Comparison of ENCODE assay signal across 21 mouse cellular contexts in genomic region chr11:63084536-63084935, GRCm38 (mm10). TPM values are rescaled to one million over a fixed set of nuclear protein-coding genes. Genes with fewer than 3 reads are reported as not detected.
DNase-seq lines count a peak whose midpoint lies in the region; ATAC-seq and TF ChIP-seq lines count a peak whose summit lies in the region.
"Had no signal": no experiment of that assay in that cellular context is flagged by ENCODE, and none has a peak within 500 bp of the region (broad histone marks: within the 10 kb centered on the region; RNA-seq: fewer than 3 reads in every experiment).

No protein-coding gene starts in this region.

- no peak overlapping the region for H3K4me2 ChIP-seq in midbrain, postnatal 0 days (ENCODE audit: low read depth, low read length, poor library complexity, severe bottlenecking)
- no peak overlapping the region for H3K4me2 ChIP-seq in midbrain, embryonic 15.5 days
- H3K4me2 ChIP-seq: forebrain, embryonic 13.5 days; heart, embryonic 15.5 days; liver, embryonic 15.5 days; midbrain, embryonic 13.5 days had no signal

- no peak for ATAC-seq in midbrain, postnatal 0 days (ENCODE audit: low FRiP score)
- ATAC-seq in midbrain, embryonic 15.5 days (replicated peaks), result no peak
- ATAC-seq: forebrain, embryonic 13.5 days; intestine, embryonic 16.5 days; midbrain, embryonic 13.5 days had no signal

- H3K36me3 ChIP-seq in midbrain, postnatal 0 days (ENCODE audit: insufficient read depth, low read length), result no peaks in the 10 kb centered on the region
- no peaks in the 10 kb centered on the region for H3K36me3 ChIP-seq in midbrain, embryonic 15.5 days (replicated peaks)
- H3K36me3 ChIP-seq: heart, embryonic 15.5 days; hindbrain, embryonic 10.5 days; liver, embryonic 15.5 days; midbrain, embryonic 13.5 days had no signal

- 82% methylated on average over 3 of the region's 3 CpGs for WGBS in midbrain, postnatal 0 days
- 83% methylated on average over 3 of the region's 3 CpGs for WGBS in midbrain, embryonic 15.5 days

- H3K27me3 ChIP-seq in midbrain, postnatal 0 days (ENCODE audit: insufficient read depth, low read length), result no peaks in the 10 kb centered on the region
- no peaks in the 10 kb centered on the region for H3K27me3 ChIP-seq in midbrain, embryonic 15.5 days (replicated peaks)
- H3K27me3 ChIP-seq: forebrain, embryonic 13.5 days; heart, embryonic 15.5 days; liver, embryonic 15.5 days; midbrain, embryonic 13.5 days had no signal

- H3K9ac ChIP-seq in midbrain, postnatal 0 days (replicated peaks; ENCODE audit: low read length, poor library complexity, severe bottlenecking), result no peak overlapping the region
- H3K9ac ChIP-seq in midbrain, embryonic 15.5 days, result no peak overlapping the region
- H3K9ac ChIP-seq: forebrain, embryonic 13.5 days; heart, embryonic 15.5 days; liver, embryonic 15.5 days; midbrain, embryonic 13.5 days had no signal

- H3K27ac ChIP-seq in midbrain, postnatal 0 days (ENCODE audit: low read depth, low read length), result no peak overlapping the region
- no peak overlapping the region for H3K27ac ChIP-seq in midbrain, embryonic 15.5 days
- H3K27ac ChIP-seq: forebrain, embryonic 13.5 days; heart, embryonic 15.5 days; hindbrain, embryonic 10.5 days; liver, embryonic 15.5 days; macrophage; midbrain, embryonic 13.5 days had no signal

- H3K4me3 ChIP-seq in midbrain, postnatal 0 days (ENCODE audit: low read depth, low read length), result no peak overlapping the region
- H3K4me3 ChIP-seq in midbrain, embryonic 15.5 days, result no peak overlapping the region
- H3K4me3 ChIP-seq: forebrain, embryonic 13.5 days; heart, embryonic 15.5 days; hindbrain, embryonic 10.5 days; liver, embryonic 15.5 days; midbrain, embryonic 13.5 days had no signal

- no peaks in the 10 kb centered on the region for H3K9me3 ChIP-seq in midbrain, postnatal 0 days (ENCODE audit: low read length)
- H3K9me3 ChIP-seq in midbrain, embryonic 15.5 days, result no peaks in the 10 kb centered on the region
- H3K9me3 ChIP-seq: heart, embryonic 15.5 days; liver, embryonic 15.5 days; midbrain, embryonic 13.5 days had no signal

- no peaks in the 10 kb centered on the region for H3K4me1 ChIP-seq in midbrain, postnatal 0 days (ENCODE audit: insufficient read depth, low read length)
- H3K4me1 ChIP-seq in midbrain, embryonic 15.5 days, result no peaks in the 10 kb centered on the region
- H3K4me1 ChIP-seq: forebrain, embryonic 13.5 days; heart, embryonic 15.5 days; hindbrain, embryonic 10.5 days; liver, embryonic 15.5 days; midbrain, embryonic 13.5 days had no signal

- 0 out of 2 replicates have a peak, but pooled peaks have one; percentile 8 for TF ChIP-seq CTCF in midbrain, postnatal 0 days (IDR thresholded peaks at IDR 0.05)

- peak; percentile 11 for DNase-seq in kidney, postnatal 10 days
- DNase-seq in kidney, adult 18-20 months, result no peak
- DNase-seq in midbrain, postnatal 0 days (ENCODE audit: low spot score), result no peak
- DNase-seq in NIH3T3 (ENCODE audit: low read depth) (peak; percentile 17), MN1 (ENCODE audit: low spot score) (no peak)
- peak; percentile 47 for DNase-seq in testis, postnatal 10 days (ENCODE audit: low spot score)
- DNase-seq: adrenal gland, postnatal 14 days; cerebellum, adult 8-10 months; embryo, embryonic 11 days; kidney, postnatal 36 days; layer of hippocampus, postnatal 36 days; right cerebral cortex, adult 18-20 months had no signal

RNA-seq across cellular contexts. Expression of gene Tekt3, which starts 23.1 kb away (rescaled TPM):
- not detected in 2 replicates for total RNA-seq in midbrain, postnatal 0 days (2014; rRNA removed)
- 0.10 and 0.20 TPM in 2 replicates for polyA plus RNA-seq in midbrain, postnatal 0 days (2015; fragmentation: Nextera tagmentation; extraction: Ambion mirVana)
- polyA plus RNA-seq in midbrain, embryonic 15.5 days (2015; fragmentation: Nextera tagmentation; extraction: Ambion mirVana), result not detected in 2 replicates
- total RNA-seq: adrenal gland, postnatal 14 days; granulocyte monocyte progenitor cell, adult 5-6 weeks; layer of hippocampus, postnatal 36 days had no signal
- polyA plus RNA-seq: forebrain, embryonic 13.5 days; heart, embryonic 15.5 days; hindbrain, embryonic 10.5 days; intestine, embryonic 16.5 days; liver, embryonic 15.5 days; macrophage; midbrain, embryonic 13.5 days had no signal

RNA-seq across cellular contexts. Expression of gene Pmp22, which starts 44.2 kb away (rescaled TPM):
- total RNA-seq in midbrain, postnatal 0 days (2014; rRNA removed), result 39.1 and 40.1 TPM in 2 replicates
- 29.8 and 31.6 TPM in 2 replicates for polyA plus RNA-seq in midbrain, postnatal 0 days (2015; fragmentation: Nextera tagmentation; extraction: Ambion mirVana)
- polyA plus RNA-seq in midbrain, embryonic 15.5 days (2015; fragmentation: Nextera tagmentation; extraction: Ambion mirVana), result 24.3 and 33.7 TPM in 2 replicates
- total RNA-seq: granulocyte monocyte progenitor cell, adult 5-6 weeks had no signal

Comparison
In these comparisons a context has a peak if more than half of its experiments do, and no peak if none do; other contexts are left out.
1. DNase-seq: peak in kidney, postnatal 10 days (single experiment), NIH3T3 (single experiment) and testis, postnatal 10 days (single experiment); none in kidney, adult 18-20 months (single experiment), midbrain, postnatal 0 days (single experiment) and MN1 (single experiment).